Mouse (Mus musculus) spleen, adult 12 weeks (tissue): ENCODE results near the gene Gucy1a1.
"Not testable (repeated sequence)": the region's sequence is repeated elsewhere in the genome, so short reads cannot be mapped to it uniquely, and the experiment has no call there.

Source experiments
- DNase-seq: peaks from one replicate; pipeline ENCODE4 v3.0.0; 2022; ENCODE audit warnings: low spot score

Gene Gucy1a1

GRCm38 (mm10) chr3:82145126-82145901, at the start of gene Gucy1a1:
Gene Gucy1a1 (minus strand): TSS chr3:82145789.
- no peak for DNase-seq

GRCm38 (mm10) chr3:82191559-82192245, 46.1 kb upstream of the Gucy1a1 start:
- DNase-seq = no peak

- no peak for DNase-seq
Observed at GRCm38 (mm10) chr3:82185626-82186025, 40.0 kb upstream of the Gucy1a1 start.

GRCm38 (mm10) chr3:82181500-82181899, 35.9 kb upstream of the Gucy1a1 start:
- DNase-seq = no peak

- DNase-seq = no peak
Observed at GRCm38 (mm10) chr3:82180253-82180652, 34.7 kb upstream of the Gucy1a1 start.

- no peak for DNase-seq
Observed at GRCm38 (mm10) chr3:82175501-82175900, 29.9 kb upstream of the Gucy1a1 start.

GRCm38 (mm10) chr3:82167064-82167463, 21.5 kb upstream of the Gucy1a1 start:
- no peak for DNase-seq

- no peak for DNase-seq
Observed at GRCm38 (mm10) chr3:82165937-82166336, 20.3 kb upstream of the Gucy1a1 start.

- not testable (repeated sequence) for DNase-seq
Observed at GRCm38 (mm10) chr3:82162992-82163391, 17.4 kb upstream of the Gucy1a1 start.

- DNase-seq = no peak
Observed at GRCm38 (mm10) chr3:82145978-82146377, 389 bp upstream of the Gucy1a1 start.

GRCm38 (mm10) chr3:82144725-82145125, 864 bp downstream of the Gucy1a1 start:
- no peak for DNase-seq

- DNase-seq = no peak
Observed at GRCm38 (mm10) chr3:82140781-82141180, 4.8 kb downstream of the Gucy1a1 start.

- no peak for DNase-seq
Observed at GRCm38 (mm10) chr3:82138002-82138667, 7.5 kb downstream of the Gucy1a1 start.

- no peak for DNase-seq
Observed at GRCm38 (mm10) chr3:82135483-82135882, 10.1 kb downstream of the Gucy1a1 start.

GRCm38 (mm10) chr3:82129258-82129657, 16.3 kb downstream of the Gucy1a1 start:
- no peak for DNase-seq

GRCm38 (mm10) chr3:82124567-82124966, 21.0 kb downstream of the Gucy1a1 start:
- DNase-seq = no peak

GRCm38 (mm10) chr3:82118916-82119315, 26.7 kb downstream of the Gucy1a1 start:
- no peak for DNase-seq

- DNase-seq = no peak
Observed at GRCm38 (mm10) chr3:82112439-82112838, 33.1 kb downstream of the Gucy1a1 start.

- DNase-seq = no peak
Observed at GRCm38 (mm10) chr3:82111986-82112385, 33.6 kb downstream of the Gucy1a1 start.

- DNase-seq = no peak
Observed at GRCm38 (mm10) chr3:82108951-82109350, 36.6 kb downstream of the Gucy1a1 start.

GRCm38 (mm10) chr3:82104229-82104628, 41.4 kb downstream of the Gucy1a1 start:
- no peak for DNase-seq

- no peak for DNase-seq
Observed at GRCm38 (mm10) chr3:82099127-82099526, 46.5 kb downstream of the Gucy1a1 start.

- no peak for DNase-seq
Observed at GRCm38 (mm10) chr3:82096801-82097200, 48.8 kb downstream of the Gucy1a1 start.
